Mouse (Mus musculus) olfactory bulb, adult 2 months (tissue): ENCODE measurements around the gene Trim62. TPM values are rescaled to one million over a fixed set of nuclear protein-coding genes. Genes with fewer than 3 reads are reported as not detected.

Experiments used
- H3K27ac ChIP-seq: fragments of 200-500 bp; 2 replicates; pipeline ENCODE4 v1.5.1; 2012; ENCODE audit warnings: low read depth, low read length; ENCODE audit not compliant: insufficient read depth
- H3K4me1 ChIP-seq: fragments of 200-500 bp; 2 replicates; pipeline ENCODE4 v1.6.1; 2012; ENCODE audit warnings: low read length; ENCODE audit not compliant: control insufficient read depth, insufficient read depth
- H3K4me3 ChIP-seq: fragments of 200-500 bp; 2 replicates; pipeline ENCODE4 v1.5.1; 2012; ENCODE audit warnings: mild to moderate bottlenecking, low read depth, low read length, moderate library complexity; ENCODE audit not compliant: insufficient read depth
- CTCF ChIP-seq: fragments of 200-500 bp; IDR thresholded peaks from 2 replicates; pipeline ENCODE4 v1.5.1; 2012; ENCODE audit warnings: low read depth, mild to moderate bottlenecking, low read length, moderate library complexity; ENCODE audit not compliant: insufficient read depth
- POLR2A ChIP-seq: fragments of 200-500 bp; IDR thresholded peaks from 2 replicates; pipeline ENCODE4 v1.6.1; 2012; ENCODE audit warnings: mild to moderate bottlenecking, low read depth, low read length, moderate library complexity; ENCODE audit not compliant: insufficient read depth
- WGBS: fragments of 180-500 bp; shearing (Covaris S2); methylation state at CpG from one replicate; pipeline ENCODE4 v1.1.7; 2018; 5-methylcytosine and 5-hydroxymethylcytosine counted together
- polyA plus RNA-seq: library from polyadenylated mRNA; stranded (reverse); fragments of >200 nt; gene quantifications from 2 replicates; pipeline ENCODE4 v1.2.4, GENCODE M21; 2012; ENCODE audit warnings: low replicate concordance; ENCODE audit not compliant: missing spikeins, insufficient read depth, insufficient read length

Trim62 gene
- polyA plus RNA-seq, 1 experiment: not detected

DNA sequence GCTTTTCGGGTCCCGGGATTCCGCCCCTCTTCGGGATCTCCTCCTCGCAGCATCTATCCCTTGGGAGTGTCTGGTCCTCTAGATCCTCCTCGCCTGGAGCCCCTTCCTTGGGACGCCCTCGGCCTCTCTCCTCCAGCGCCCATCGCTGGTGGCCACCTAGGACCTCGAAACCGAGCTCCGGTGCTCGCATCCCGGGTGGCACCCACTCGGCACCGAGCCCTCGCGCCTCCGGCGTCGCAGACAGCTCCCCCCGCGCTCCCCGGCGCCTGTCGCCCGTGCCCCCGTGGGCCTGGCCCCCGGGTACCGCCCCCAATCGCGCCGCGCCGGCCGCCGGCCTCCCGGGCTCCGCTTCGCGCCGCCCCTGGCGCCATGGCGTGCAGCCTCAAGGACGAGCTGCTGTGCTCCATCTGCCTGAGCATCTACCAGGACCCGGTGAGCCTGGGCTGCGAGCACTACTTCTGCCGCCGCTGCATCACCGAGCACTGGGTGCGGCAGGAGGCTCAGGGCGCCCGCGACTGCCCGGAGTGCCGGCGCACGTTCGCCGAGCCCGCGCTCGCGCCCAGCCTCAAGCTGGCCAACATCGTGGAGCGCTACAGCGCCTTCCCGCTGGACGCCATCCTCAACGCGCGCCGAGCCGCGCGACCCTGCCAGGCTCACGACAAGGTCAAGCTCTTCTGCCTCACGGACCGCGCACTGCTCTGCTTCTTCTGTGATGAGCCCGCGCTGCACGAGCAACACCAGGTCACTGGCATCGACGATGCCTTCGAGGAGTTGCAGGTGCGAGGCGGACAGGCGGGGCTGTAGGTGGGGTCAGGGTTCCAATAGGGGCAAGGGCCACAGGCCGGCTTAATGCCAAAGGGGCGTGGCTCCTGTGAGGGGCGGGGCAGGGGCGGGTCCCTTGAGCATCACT is 676 bp downstream of the Trim62 start:
- peaks cover 40% of the 10 kb centered on the region for H3K4me1 ChIP-seq
- WGBS: under 1% methylated on average over 93 of the region's 94 CpGs

GRCm38 (mm10) chr4:128884711-128885095 is 1.3 kb downstream of the Trim62 start:
- H3K4me3 ChIP-seq: peak overlapping the region; percentile 71
- peaks cover 41% of the 10 kb centered on the region for H3K4me1 ChIP-seq
- WGBS: 22% methylated on average over 5 of the region's 5 CpGs
- no peak overlapping the region for H3K27ac ChIP-seq
- TF ChIP-seq POLR2A: no peak
- no peak for TF ChIP-seq CTCF

More for the DNA sequence above, 676 bp downstream of the Trim62 start:
- TF ChIP-seq CTCF: no peak
- TF ChIP-seq POLR2A: 0 out of 2 replicates have a peak, but pooled peaks have one; percentile 29
- Histone ChIP-seq H3K4me3 (peak overlapping the region; percentile 71), H3K27ac (peak overlapping the region; percentile 55)

GRCm38 (mm10) chr4:128885540-128885939 is 2.2 kb downstream of the Trim62 start:
- H3K27ac ChIP-seq: no peak overlapping the region
- no peak overlapping the region for H3K4me3 ChIP-seq
- TF ChIP-seq POLR2A (no peak), CTCF (no peak)
- peaks cover 48% of the 10 kb centered on the region for H3K4me1 ChIP-seq
- WGBS: 95% methylated on average over 8 of the region's 8 CpGs

- peaks cover 57% of the 10 kb centered on the region for H3K4me1 ChIP-seq
- H3K27ac ChIP-seq: no peak overlapping the region
- 37% methylated on average over 5 of the region's 5 CpGs for WGBS
- TF ChIP-seq CTCF: no peak
- no peak for TF ChIP-seq POLR2A
- 0 out of 2 replicates have a peak overlapping the region, but pooled peaks have one; percentile 1 for H3K4me3 ChIP-seq
Observed at GRCm38 (mm10) chr4:128886571-128886970, 3.2 kb downstream of the Trim62 start.

DNA sequence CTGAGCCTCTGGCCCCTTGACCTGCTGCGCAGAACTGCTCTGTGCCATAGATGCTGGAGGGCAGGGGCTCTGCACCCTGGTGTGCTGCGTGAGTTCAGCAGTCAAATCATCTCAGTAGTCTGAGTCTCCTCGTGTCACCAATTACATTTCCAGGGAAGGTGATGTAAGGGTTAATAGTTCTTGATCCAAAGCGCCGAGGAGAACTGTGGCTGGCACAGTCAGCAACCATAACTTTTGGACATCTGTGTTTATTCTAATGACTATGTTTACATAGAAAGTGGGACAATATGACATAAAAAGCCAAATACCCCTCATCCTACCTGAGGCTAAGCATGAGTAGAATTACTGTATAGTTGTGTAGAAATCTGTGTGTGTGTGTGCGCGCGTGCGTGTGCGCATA is 3.6 kb downstream of the Trim62 start:
- WGBS: 60% methylated on average over 10 of the region's 10 CpGs
- H3K27ac ChIP-seq: 0 out of 2 replicates have a peak overlapping the region, but pooled peaks have one; percentile 49
- peaks cover 60% of the 10 kb centered on the region for H3K4me1 ChIP-seq
- H3K4me3 ChIP-seq: no peak overlapping the region
- TF ChIP-seq CTCF (no peak), POLR2A (no peak)

DNA sequence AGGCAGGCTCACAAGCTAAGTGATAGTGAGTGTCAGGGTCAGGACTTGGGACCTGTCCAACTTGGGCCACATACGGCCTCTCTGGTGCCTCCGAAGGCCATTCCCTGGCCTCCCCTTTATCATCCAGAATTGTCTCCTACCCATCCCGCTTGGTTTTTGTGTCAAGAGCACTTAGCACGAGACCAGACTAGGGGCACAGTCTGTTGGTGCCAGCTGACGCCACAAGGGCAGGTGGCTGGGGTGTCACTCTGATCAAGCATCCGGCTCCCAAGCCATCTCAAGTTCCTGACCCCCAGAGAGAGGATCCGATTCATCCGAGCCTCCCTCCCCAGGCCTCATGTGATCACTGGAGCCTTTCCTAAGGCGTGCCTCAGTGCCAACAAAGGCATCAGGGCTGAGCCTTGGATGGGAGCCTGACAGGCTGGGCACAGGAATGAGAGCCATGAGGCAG is 4.3 kb downstream of the Trim62 start:
- 0 out of 2 replicates have a peak overlapping the region, but pooled peaks have one; percentile 6 for H3K4me3 ChIP-seq
- peaks cover 65% of the 10 kb centered on the region for H3K4me1 ChIP-seq
- 35% methylated on average over 9 of the region's 9 CpGs for WGBS
- TF ChIP-seq POLR2A: no peak
- no peak for TF ChIP-seq CTCF
- H3K27ac ChIP-seq: peak overlapping the region; percentile 49

DNA sequence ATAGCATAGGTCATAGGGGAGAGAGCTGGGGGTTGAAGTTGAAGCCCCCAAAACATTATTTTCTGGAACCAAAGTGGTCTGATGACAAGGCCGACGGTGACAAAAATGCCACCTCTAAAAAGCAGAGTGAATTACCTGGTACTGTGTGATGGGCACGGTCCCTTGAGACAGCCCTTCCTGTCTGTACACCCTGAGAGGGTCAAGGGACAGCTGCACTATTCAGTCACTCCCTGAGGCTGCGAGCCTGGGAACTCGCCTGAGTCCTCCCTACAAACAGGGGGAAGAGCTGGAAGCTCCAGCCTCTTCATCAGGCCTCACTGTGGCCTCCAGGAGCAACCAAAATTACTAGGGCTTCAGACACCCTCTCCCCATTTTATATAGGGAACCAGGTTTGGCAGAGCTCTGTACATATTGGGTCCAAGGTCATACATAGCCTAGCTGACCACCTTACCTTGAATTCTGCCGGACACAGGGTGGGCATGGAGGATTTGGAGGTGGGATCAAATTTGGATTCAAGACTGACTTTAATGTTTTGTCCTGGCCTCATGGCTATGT is 5.1 kb downstream of the Trim62 start:
- H3K4me3 ChIP-seq: no peak overlapping the region
- 92% methylated on average over 6 of the region's 6 CpGs for WGBS
- no peak for TF ChIP-seq CTCF
- TF ChIP-seq POLR2A: no peak
- no peak overlapping the region for H3K27ac ChIP-seq
- peaks cover 62% of the 10 kb centered on the region for H3K4me1 ChIP-seq

GRCm38 (mm10) chr4:128889752-128890630 is 6.6 kb downstream of the Trim62 start:
- Histone ChIP-seq H3K27ac (no peak overlapping the region), H3K4me3 (no peak overlapping the region), H3K4me1 (peaks cover 58% of the 10 kb centered on the region)
- TF ChIP-seq POLR2A (no peak), CTCF (no peak)
- 89% methylated on average over 12 of the region's 12 CpGs for WGBS

DNA sequence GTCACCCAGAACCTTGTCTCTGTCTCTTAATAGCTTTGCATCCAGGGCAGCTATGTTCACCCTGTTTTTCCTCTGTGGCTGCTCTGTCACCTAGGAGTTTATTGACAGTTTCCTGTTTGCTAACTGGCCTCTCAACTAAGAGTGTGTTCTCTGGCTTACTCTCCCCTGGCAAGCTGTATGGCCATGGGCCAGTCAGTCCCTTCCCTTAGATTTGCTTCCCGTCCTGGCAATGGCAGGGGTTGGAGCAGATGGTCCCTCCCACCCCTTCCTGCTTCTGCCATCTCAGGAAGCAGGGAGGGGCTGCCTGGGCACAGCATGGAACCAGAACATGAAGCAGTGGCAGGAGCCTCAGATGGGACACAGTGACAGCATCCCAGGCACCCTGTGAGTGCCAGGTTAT is 7.8 kb downstream of the Trim62 start:
- no peak overlapping the region for H3K27ac ChIP-seq
- H3K4me1 ChIP-seq: peaks cover 55% of the 10 kb centered on the region
- H3K4me3 ChIP-seq: no peak overlapping the region
- TF ChIP-seq CTCF (no peak), POLR2A (no peak)
- 11% methylated on average over 1 of the region's 1 CpGs for WGBS
